8 mouse cellular contexts compared by ENCODE assay signal in the genomic region with DNA sequence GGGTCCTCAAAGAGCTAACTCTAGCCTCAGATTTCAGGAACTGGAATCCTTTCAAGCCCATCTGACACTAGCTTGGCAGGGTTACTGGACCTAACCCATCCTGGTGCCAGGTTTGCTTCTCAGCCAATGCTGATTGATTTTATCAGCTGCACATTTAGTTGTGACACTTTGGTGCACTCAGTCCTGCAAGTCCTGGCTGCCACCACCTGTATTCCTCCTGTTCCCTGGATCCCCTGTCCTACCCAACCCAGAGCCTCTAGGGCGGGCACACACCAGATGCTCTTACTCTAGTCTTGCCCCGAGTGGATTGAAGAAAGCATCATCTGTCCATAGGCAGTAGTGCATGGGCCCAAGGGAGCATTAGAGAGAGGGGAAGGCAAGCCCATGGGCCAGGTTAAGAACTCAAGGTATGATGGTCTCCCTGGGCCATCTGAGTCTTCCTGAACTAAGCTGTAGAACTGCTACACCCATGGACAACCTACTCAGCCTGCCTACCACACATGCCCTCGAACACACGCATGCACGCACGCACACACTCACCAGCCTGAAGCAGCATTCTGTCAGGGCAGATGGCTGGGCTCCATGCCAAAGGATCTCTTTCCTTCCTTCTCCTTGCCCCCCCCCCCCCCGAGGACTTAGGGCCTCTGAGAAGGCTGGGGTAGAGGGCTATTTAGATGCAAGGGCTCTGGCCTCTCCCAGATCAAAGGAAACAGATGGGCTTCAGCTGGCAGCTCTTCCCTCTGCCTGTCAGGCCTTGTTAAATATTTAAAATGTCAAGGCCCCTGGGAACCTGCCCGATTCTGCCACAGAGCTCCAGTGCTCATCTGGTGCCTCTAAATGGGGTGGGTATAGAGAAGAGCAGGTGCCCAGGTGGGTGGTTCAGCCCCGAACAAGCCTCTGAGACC. TPM values are rescaled to one million over a fixed set of nuclear protein-coding genes. Genes with fewer than 3 reads are reported as not detected.
A peak's percentile ranks its signal among the peaks of the same experiment; 100 is the strongest.
DNase-seq lines count a peak whose midpoint lies in the region; ATAC-seq lines count a peak whose summit lies in the region.

No protein-coding gene starts in this region.

- peak; percentile 48; the same call in 1 of the 2 replicates for ATAC-seq in neural tube, embryonic 11.5 days (ENCODE audit: insufficient read depth, low FRiP score, low TSS enrichment)
- ATAC-seq in hindbrain, embryonic 13.5 days (ENCODE audit: low FRiP score), result peak; percentile 82

- no peak overlapping the region for H3K27ac ChIP-seq in neural tube, embryonic 11.5 days (ENCODE audit: low read depth, low read length)
- peak overlapping the region; percentile 18; the same call in 1 of the 2 replicates for H3K27ac ChIP-seq in hindbrain, embryonic 13.5 days

- no peak overlapping the region for H3K4me3 ChIP-seq in neural tube, embryonic 11.5 days (ENCODE audit: low read depth, low read length)
- H3K4me3 ChIP-seq in hindbrain, embryonic 13.5 days, result no peak overlapping the region

- DNase-seq in adrenal gland, adult (ENCODE audit: inconsistent age in 2 of 2, low spot score in 1 of 2), result peak; percentile 77 to 79
- no peak for DNase-seq in adrenal gland, postnatal 4 days (ENCODE audit: low spot score in 2 of 2)
- DNase-seq in neural tube, embryonic 11.5 days (ENCODE audit: low spot score), result no peak
- no peak for DNase-seq in neural tube, embryonic 10.5 days (ENCODE audit: extremely low spot score, low spot score)
- peak; percentile 43 for DNase-seq in retina, postnatal 7 days (ENCODE audit: low read depth, low spot score)
- no peak for DNase-seq in frontal cortex, postnatal 36 days (ENCODE audit: low spot score in 2 of 2)
- no peak for DNase-seq in frontal cortex, postnatal 25 days (ENCODE audit: low spot score in 2 of 2)

- H3K9me3 ChIP-seq in neural tube, embryonic 11.5 days (ENCODE audit: control insufficient read depth, low read length), result no peaks in the 10 kb centered on the region
- H3K9me3 ChIP-seq in hindbrain, embryonic 13.5 days, result no peaks in the 10 kb centered on the region

- H3K9ac ChIP-seq in neural tube, embryonic 11.5 days (ENCODE audit: low read length), result no peak overlapping the region
- H3K9ac ChIP-seq in hindbrain, embryonic 13.5 days, result no peak overlapping the region

- 76% methylated on average over 8 of the region's 9 CpGs for WGBS in neural tube, embryonic 11.5 days
- 53% methylated on average over 9 of the region's 9 CpGs for WGBS in hindbrain, embryonic 13.5 days

- no peaks in the 10 kb centered on the region for H3K27me3 ChIP-seq in neural tube, embryonic 11.5 days (ENCODE audit: control insufficient read depth, insufficient read depth, low read length)
- H3K27me3 ChIP-seq in hindbrain, embryonic 13.5 days, result no peaks in the 10 kb centered on the region

- H3K36me3 ChIP-seq in neural tube, embryonic 11.5 days (ENCODE audit: control insufficient read depth, insufficient read depth, low read length), result no peaks in the 10 kb centered on the region
- H3K36me3 ChIP-seq in hindbrain, embryonic 13.5 days, result no peaks in the 10 kb centered on the region

- no peak overlapping the region for H3K4me2 ChIP-seq in neural tube, embryonic 11.5 days (ENCODE audit: low read depth)
- H3K4me2 ChIP-seq in hindbrain, embryonic 13.5 days, result no peak overlapping the region

- no peaks in the 10 kb centered on the region for H3K4me1 ChIP-seq in neural tube, embryonic 11.5 days (ENCODE audit: control insufficient read depth, insufficient read depth, low read length)
- H3K4me1 ChIP-seq in hindbrain, embryonic 13.5 days (replicated peaks), result 0 out of 2 replicates have a peak, but pooled peaks cover 4% of the 10 kb centered on the region

RNA-seq across cellular contexts. Expression of a gene that starts 21.7 kb away (rescaled TPM):
- total RNA-seq in adrenal gland, postnatal 4 days (2021), result 10 to 100 TPM; 20.3 to 22.6 TPM
- polyA plus RNA-seq in neural tube, embryonic 11.5 days (2014; fragmentation: Nextera tagmentation; extraction: Ambion mirVana), result 0.43 and 0.52 TPM in 2 replicates
- 3.6 and 4.2 TPM in 2 replicates for polyA plus RNA-seq in hindbrain, embryonic 13.5 days (2015; fragmentation: Nextera tagmentation; extraction: Ambion mirVana)

RNA-seq across cellular contexts. Expression of a gene that starts 41.2 kb away (rescaled TPM):
- 100 to 1,000 TPM; 245 to 273 TPM for total RNA-seq in adrenal gland, postnatal 4 days (2021)
- polyA plus RNA-seq in neural tube, embryonic 11.5 days (2014; fragmentation: Nextera tagmentation; extraction: Ambion mirVana), result 25.6 and 30.3 TPM in 2 replicates
- polyA plus RNA-seq in hindbrain, embryonic 13.5 days (2015; fragmentation: Nextera tagmentation; extraction: Ambion mirVana), result 21.6 and 28.6 TPM in 2 replicates

Comparison
In these comparisons a context has a peak if more than half of its experiments do, and no peak if none do; other contexts are left out.
1. DNase-seq: peak in adrenal gland, adult (2 of 2) and retina, postnatal 7 days (single experiment); none in adrenal gland, postnatal 4 days (0 of 2), neural tube, embryonic 11.5 days (single experiment), neural tube, embryonic 10.5 days (single experiment), frontal cortex, postnatal 36 days (0 of 2) and frontal cortex, postnatal 25 days (0 of 2).